Mouse (Mus musculus): Measurements from ENCODE around the gene Otub1.

The Otub1 gene

GRCm38 (mm10) chr19:7177804-7178511, 28.2 kb downstream of the Otub1 start:
- DNase-seq (ENCODE audit: low spot score in 2 of 2): no peak

GRCm38 (mm10) chr19:7176041-7176696, 29.9 kb downstream of the Otub1 start:
- DNase-seq (ENCODE audit: low spot score in 2 of 2): no peak

- peak; percentile 66 to 71 for DNase-seq (ENCODE audit: low spot score in 2 of 2)
Measured at GRCm38 (mm10) chr19:7172051-7172866, 33.9 kb downstream of the Otub1 start.

- DNase-seq (ENCODE audit: low spot score in 2 of 2): no peak
Measured at GRCm38 (mm10) chr19:7171447-7171846, 34.7 kb downstream of the Otub1 start.

- DNase-seq (ENCODE audit: low spot score in 2 of 2): no peak
Measured at GRCm38 (mm10) chr19:7170916-7171315, 35.2 kb downstream of the Otub1 start.

GRCm38 (mm10) chr19:7168423-7168822, 37.7 kb downstream of the Otub1 start:
- no peak for DNase-seq (ENCODE audit: low spot score in 2 of 2)

- no peak for DNase-seq (ENCODE audit: low spot score in 2 of 2)
Measured at GRCm38 (mm10) chr19:7166767-7167166, 39.3 kb downstream of the Otub1 start.

GRCm38 (mm10) chr19:7166200-7166711, 39.9 kb downstream of the Otub1 start:
- DNase-seq (ENCODE audit: low spot score in 2 of 2): no peak

- DNase-seq (ENCODE audit: low spot score in 2 of 2): no peak
Measured at GRCm38 (mm10) chr19:7165509-7166199, 40.5 kb downstream of the Otub1 start.

- DNase-seq (ENCODE audit: low spot score in 2 of 2): no peak
Measured at GRCm38 (mm10) chr19:7164820-7165323, 41.2 kb downstream of the Otub1 start.

- DNase-seq (ENCODE audit: low spot score in 2 of 2): peak in 1 of 2 experiments; percentile 55
Measured at GRCm38 (mm10) chr19:7164238-7164637, 41.9 kb downstream of the Otub1 start.

GRCm38 (mm10) chr19:7161064-7161463, 45.1 kb downstream of the Otub1 start:
- no peak for DNase-seq (ENCODE audit: low spot score in 2 of 2)

- no peak for DNase-seq (ENCODE audit: low spot score in 2 of 2)
Measured at GRCm38 (mm10) chr19:7160151-7160906, 45.8 kb downstream of the Otub1 start.

GRCm38 (mm10) chr19:7157734-7158133, 48.4 kb downstream of the Otub1 start:
- no peak for DNase-seq (ENCODE audit: low spot score in 2 of 2)

GRCm38 (mm10) chr19:7155196-7155595, 50.9 kb downstream of the Otub1 start:
- DNase-seq (ENCODE audit: low spot score in 2 of 2): peak; percentile 36 to 38

GRCm38 (mm10) chr19:7153232-7153631, 52.9 kb downstream of the Otub1 start:
- no peak for DNase-seq (ENCODE audit: low spot score in 2 of 2)

GRCm38 (mm10) chr19:7151927-7152653, 54.0 kb downstream of the Otub1 start:
- DNase-seq (ENCODE audit: low spot score in 2 of 2): no peak

GRCm38 (mm10) chr19:7151300-7151926, 54.7 kb downstream of the Otub1 start:
- no peak for DNase-seq (ENCODE audit: low spot score in 2 of 2)

GRCm38 (mm10) chr19:7149158-7149685, 56.9 kb downstream of the Otub1 start:
- no peak for DNase-seq (ENCODE audit: low spot score in 2 of 2)
